Mouse (Mus musculus): ENCODE data around the gene Trnau1ap.
"Not testable (repeated sequence)": the region's sequence is repeated elsewhere in the genome, so short reads cannot be mapped to it uniquely, and the experiment has no call there.

The Trnau1ap gene

DNA sequence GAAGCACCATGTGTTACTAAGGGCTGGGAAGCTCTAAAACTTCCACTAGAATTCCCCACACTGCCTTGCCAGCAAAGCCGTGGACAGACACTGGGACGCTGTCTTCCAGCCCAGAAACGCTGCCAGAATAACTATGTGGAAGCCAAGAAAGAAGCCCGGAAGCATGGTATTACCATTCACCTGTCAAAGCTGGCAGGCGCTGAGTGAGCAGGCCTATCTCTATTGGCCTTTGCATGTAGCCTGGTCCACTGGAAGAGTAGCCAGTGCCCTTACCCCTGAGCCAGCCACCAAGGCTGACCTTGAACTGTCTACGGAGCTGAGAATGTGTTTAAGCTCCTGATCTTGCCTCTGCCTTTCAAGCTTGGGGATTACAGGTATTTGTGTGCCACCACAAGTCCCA, 27.9 kb downstream of the Trnau1ap start:
- DNase-seq (ENCODE audit: low read depth, low spot score): no peak

DNA sequence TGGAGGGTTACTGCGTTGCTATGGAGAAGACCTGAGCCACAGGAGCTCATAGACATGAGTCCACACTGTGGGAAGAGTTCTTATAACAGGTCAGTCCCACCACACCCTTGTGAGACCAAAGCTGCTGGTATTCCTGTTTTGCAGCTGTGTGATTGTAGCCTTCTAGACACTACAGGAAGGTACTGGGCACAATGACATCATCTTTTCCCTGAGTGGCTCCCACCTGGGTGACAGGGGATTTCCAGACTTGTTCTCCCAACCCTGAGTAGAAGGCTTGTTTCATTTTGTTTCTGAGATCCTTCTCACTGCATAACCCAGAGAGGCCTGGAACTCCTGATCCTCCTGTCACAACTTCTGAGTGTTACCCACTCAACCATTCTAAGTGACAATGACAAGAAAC, 29.5 kb downstream of the Trnau1ap start:
- no peak for DNase-seq (ENCODE audit: low read depth, low spot score)

DNA sequence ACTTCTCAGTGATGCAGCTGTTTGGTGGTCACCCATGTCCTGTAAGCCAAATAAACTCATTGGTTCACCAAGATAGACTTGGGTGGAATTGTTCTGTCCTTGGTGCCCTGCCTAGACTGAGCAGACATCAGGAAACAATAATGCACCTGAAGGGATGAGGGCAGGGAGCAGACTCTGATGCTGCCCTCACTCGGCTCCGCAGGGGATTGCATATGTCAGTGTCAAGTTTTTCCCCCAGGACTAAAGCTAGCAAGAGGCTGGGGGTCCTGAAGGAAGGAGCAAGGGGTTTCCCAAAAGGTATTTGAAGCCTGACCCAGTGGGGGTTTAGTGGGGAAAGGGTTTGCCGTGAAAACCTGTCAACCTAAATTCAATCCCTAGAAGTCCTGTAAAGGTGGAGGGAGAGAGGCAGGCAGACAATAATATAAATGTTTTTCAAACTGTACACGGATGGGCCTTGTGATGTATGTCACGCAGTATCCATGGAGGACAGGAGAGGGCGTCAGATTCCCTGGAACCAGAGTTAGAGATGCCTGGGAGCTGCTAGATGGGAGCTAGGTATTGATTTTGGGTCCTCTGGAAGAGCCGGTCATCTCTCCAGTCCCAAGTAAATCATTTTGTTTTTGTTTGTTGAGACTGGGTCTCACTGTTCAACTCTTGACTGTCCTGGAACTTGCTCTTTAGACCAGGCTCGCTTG, 33.5 kb downstream of the Trnau1ap start:
- DNase-seq (ENCODE audit: low read depth, low spot score): no peak

DNA sequence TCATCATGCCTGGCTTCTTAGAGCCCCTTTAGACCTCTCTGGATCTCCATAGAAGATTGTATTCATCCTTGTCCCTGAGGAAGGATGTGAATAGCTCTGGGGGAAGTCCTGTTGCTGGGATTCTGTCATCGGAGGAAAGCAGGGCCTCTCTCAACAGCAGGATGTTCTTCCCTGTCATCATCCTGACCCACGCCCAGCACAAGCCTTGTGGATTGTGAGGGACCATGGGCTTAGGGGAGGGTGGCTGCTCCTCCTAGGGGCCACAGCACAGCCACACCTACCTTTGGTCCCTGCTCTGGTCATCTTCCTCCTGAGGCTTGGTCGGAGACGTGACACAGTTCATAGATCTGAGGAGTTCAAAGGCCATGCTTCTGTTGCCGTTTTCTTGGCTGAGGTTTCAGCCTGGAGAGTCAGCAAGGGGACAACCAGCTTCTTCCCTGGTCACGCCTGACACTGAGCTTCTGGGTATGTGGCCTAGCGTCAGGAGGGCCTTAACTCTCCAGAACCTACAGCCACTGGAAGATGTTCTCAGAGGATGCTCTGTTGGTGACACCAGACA, 35.6 kb downstream of the Trnau1ap start:
- DNase-seq (ENCODE audit: low read depth, low spot score): no peak

DNA sequence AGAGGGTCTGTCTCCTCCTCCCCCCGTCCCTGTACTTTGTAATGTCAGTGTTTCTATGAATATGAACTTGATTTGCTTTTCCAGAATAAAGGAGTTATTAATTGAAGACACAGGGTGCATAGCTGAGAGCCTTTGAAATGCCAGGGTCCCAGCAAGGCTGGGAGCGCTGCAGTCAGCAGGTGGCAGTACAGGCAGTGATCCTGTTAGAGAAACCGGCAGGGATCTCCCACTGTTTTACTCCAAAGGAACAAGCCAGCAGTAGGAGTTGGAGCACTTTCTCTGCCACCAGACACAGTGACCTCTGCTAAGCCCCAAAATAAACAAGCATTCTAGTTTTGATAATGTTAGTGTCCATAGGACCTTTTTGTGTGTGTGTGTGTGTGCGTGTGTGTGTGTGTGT, 36.4 kb downstream of the Trnau1ap start:
- DNase-seq (ENCODE audit: low read depth, low spot score): no peak

DNA sequence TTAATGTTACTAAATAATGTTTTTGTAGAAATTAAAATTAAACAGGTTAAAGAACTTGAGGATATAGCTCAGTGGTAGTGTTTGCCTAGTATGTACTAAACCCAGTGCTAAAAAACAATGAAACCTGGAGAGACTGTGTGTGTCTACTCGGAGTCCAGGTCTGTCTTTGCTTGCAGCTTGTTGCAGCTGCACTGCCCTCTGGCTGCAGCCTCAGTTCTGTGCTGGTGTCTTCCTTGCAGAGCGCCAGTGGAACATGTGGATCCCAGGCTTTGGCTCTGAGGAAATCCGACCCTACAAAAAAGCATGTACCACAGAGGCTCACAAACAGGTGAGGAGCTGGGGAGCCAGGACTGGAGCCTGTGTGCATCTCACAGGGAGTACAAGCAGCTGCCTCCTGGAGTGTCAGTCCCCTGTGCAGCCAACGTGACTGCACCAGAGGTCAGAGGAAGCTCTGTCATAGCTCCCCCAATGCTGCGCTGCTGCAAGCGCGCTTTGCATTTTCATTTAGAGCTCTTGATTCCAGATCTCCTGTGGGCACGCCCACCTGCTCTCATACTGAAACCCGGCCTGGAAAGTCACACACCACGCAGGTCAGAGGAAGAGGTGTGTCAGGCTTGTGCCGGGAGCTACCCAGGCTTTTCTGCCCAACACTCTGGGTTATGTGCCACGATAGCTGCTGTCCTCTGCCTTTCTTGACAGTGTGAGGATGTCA, 37.6 kb downstream of the Trnau1ap start:
- no peak for DNase-seq (ENCODE audit: low read depth, low spot score)

DNA sequence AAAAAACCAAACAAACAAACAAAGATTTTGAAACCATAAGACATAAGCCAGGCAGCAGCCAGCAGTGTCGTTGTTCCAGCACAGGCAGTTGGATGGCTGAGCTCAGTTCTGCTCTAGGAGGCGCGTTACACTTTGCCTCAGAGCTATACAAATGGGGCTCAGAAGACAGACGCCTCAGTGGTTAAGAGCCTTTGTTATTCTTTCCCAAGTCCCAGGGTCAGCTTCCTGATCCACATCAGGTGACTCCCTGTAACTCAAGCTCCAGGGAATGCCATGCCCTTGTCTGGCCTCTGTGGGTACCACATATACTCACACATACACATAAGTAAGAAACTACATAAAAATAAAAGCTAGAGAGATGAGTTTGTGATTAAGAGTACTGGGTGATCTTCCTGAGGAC, 38.3 kb downstream of the Trnau1ap start:
- DNase-seq (ENCODE audit: low read depth, low spot score): no peak

DNA sequence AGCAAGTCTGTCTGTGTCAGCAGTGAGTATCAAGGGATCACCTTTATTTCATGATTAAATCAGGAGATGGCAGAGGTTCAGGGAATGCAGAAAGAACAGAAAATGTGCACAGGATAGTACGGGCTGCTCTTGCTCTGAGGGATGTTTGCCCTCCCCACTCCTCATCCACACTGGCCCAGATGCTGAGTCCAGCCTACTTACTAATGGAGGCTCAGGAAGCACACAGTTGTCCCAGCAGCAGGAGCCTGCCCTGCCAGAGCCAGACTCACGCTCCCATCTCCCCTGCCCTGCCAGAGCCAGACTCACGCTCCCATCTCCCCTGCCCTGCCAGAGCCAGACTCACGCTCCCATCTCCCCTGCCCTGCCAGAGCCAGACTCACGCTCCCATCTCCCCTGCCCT, 40.5 kb downstream of the Trnau1ap start:
- DNase-seq (ENCODE audit: low read depth, low spot score): not testable (repeated sequence)

DNA sequence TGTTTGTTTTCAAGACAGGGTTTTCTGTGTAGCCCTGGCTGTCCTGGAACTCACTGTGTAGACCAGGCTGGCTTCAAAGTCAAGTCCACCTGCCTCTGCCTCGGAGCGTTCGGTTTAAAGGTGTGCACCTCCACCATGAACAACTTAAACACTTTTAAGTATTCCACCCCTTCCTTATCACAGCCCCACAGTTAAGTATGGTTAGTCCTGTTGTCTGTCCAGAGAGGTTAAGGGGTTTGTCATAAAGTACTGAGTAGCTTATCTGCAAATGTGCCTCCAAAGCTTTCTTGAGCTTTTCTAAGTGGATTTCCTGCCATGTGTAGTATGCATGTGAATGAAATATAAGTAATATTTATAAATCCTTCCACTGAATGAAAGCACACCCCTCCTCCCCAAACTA, 53.4 kb downstream of the Trnau1ap start:
- DNase-seq (ENCODE audit: low read depth, low spot score): no peak

DNA sequence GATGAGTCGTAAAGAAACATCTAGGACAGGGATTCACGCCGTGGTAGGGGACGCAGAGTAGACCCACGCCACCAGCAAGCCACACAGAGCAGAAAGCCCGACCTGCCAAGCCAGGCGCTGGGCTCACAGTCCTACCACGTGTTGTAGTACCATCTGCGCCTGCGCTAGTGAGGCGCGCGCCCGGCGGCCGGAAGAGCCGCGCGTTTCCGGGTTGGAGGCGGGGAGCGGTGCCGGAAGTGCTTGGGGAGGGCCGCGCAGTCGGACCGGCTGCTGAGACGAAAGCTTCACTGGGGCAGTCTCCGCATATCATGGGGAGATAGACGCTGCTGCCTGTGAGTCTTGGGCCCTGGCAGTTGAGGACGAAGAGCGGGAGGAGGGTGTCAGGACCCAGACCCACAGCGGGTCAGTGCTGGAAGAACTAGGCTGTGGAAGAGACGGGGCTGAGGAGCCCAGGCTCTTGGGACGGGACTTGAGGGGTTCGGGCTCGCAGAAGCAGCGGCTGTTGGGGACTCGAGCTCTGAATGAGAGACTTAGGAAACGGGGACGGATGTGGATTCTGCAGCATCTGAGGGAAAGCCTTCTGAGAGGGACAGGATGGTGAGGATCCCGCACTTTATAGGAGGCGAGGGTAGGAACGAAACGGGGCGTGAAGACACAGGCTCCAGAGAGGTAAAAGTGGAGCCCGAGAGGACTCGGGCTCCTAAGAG, 55.0 kb downstream of the Trnau1ap start, which contains the start of gene Taf12:
Gene Taf12, plus strand, starts transcription at position 220 of the 707 bp plus-strand sequence.
- DNase-seq (ENCODE audit: low read depth, low spot score): peak; percentile 91

DNA sequence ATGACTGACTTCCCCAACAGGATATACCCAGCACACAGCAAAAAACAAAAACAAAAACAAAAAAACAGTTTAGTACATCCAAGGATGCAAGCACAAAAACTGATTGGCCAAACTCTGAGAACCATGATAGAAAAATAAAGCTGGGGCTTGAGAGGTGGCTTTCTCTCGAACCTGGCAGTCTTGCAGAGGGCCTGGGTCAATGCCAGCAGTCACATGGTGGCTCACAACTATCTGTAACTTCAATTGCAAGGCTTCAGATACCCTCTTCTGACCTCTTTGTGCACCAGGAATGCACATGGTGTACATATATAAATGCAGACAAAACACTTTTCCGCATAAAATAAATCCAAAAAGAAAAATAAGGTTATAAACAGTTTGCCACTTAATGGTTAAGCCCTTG, 56.2 kb downstream of the Trnau1ap start:
- DNase-seq (ENCODE audit: low read depth, low spot score): no peak

DNA sequence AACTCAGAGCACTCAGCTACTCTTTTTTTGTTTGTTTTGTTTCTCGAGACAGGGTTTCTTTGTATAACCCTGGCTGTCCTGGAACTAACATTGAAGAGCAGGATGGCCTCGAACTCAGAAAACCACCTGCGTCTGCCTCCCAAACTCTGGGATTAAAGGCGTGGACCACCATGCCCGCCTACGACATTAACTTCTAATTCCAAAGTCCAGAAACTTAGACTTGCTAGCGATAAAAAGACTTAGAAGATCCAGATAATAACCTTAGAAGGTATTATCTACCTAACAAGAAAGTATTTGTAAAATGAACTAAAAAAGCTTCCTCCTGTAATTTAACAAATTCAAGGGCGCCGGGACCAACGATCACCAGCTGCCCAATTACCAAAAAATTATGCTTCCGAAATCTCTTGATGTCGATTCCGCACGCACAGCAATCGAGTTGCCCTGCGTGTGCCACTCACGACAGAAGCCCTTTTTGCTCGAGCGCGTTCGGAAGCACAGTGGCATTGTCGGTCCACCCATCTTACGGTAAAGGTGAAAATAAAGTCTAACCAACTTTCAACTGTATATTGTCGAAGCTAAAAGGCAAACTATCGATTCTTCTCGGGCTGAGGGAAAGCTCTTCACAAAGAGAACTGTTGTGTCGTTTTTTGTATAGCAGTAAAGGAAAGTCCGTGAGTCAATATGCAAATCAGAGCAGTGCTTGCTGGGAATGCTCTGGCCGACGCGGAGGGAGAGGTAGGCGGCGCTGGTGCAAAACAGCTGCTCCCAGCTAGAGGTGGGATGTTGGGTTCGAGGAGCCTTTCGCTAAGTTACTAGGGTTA, 59.4 kb downstream of the Trnau1ap start:
- DNase-seq (ENCODE audit: low read depth, low spot score): peak; percentile 89

DNA sequence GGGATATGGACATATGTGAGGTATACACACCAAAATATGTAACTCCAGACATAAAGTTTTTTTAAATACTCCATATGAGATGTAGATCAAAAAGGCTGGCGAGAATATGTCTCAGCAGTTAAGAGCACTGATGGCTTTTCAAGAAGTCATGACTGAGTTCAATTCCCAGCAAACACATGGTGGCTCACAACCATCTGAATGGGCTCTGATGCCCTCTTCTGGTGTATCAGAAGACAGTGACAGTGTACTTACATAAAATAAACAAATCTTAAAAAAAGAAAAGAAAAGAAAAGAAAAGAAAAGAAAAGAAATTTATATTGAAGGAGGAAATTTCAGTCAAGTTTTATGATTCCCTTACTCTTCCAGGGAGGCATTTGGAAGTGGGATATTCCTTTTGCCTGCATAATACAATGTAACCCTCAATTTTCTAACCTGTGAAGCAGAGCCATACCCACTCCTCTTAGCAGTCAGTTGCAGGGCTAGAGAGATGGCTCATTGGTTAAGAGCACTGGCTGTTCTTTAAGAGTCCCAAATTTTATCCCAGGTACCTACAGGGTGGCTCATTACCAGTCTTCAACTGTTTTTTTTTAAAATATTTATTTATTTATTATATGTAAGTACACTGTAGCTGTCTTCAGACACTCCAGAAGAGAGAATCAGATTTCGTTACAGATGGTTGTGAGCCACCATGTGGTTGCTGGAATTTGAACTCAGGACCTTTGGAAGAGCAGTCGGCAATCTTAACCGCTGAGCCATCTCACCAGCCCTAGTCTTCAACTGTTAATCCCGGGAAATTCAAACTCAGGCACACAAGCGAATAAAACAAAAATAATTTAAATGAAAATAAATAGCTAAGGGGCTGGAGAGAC, 60.2 kb downstream of the Trnau1ap start:
- no peak for DNase-seq (ENCODE audit: low read depth, low spot score)

DNA sequence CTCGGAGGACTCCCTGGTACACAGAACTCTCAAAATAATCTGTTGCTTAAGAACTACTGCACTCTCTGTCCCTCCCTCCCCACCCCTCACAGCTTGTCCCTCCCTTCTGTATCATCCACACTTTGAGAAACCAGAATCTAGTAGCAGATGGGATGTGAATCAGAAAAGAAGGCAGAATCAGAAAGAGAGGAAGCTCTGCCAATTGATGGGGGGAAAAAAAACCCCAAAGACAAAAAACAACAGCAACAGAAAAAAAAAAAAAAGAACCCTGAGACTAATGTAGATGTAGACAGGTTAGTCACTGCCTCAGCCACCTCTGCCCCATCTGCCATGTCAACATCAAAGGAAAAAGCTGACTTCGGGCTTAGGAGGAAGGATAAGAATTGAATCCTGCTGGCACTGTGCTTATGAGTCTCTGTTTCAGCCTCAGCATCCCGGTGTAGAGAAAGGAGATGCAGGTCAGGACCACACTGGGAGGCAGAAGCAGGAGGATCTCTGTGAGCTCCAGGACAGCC, 62.4 kb downstream of the Trnau1ap start:
- DNase-seq (ENCODE audit: low read depth, low spot score): no peak

DNA sequence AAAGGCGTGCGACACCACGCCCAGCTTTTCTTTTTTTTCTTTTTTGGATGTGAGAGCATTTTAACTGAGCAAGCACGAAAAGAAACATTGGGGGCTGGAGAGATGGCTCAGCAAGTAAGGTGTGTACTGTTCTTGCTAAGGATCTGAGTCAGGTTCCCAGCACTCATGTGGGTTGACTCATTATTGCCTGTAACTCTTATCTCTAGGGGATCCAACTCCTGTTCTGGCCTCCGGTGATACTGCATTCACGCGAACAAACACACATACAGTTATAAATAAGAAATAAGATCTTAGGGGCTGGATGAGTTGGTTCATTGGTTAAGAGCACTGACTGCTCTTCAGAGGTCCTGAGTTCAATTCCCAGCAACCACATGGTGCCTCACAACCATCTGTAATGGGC, 66.0 kb downstream of the Trnau1ap start:
- DNase-seq (ENCODE audit: low read depth, low spot score): no peak

DNA sequence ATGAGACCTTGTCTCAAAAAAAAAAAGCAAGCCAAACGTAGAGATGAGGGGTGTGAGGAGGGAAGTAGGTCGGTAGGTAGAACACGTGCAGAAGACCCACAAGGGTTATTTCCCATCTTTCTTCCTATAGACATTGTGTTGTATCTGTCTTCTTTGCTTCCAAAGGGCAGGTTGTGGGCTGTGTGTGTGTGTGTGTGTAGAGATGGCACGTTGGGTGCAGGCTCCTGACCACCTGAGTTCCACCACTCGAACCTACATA, 67.1 kb downstream of the Trnau1ap start:
- no peak for DNase-seq (ENCODE audit: low read depth, low spot score)

All from embryo, embryonic 11.5 days (tissue).